Mouse (Mus musculus) cortical plate, adult 2 months (tissue): ENCODE results near the gene Dnase1l1. TPM values are rescaled to one million over a fixed set of nuclear protein-coding genes. Genes with fewer than 3 reads are reported as not detected.

Experiments used
- H3K27ac ChIP-seq: fragments of 200-500 bp; 2 replicates; pipeline ENCODE4 v1.5.1; 2012; ENCODE audit warnings: low read length, control low read depth, inconsistent platforms; ENCODE audit not compliant: insufficient read depth
- H3K4me1 ChIP-seq: fragments of 200-500 bp; 2 replicates; pipeline ENCODE4 v1.6.1; 2011; ENCODE audit warnings: low read length; ENCODE audit not compliant: control insufficient read depth, insufficient read depth
- H3K4me3 ChIP-seq: fragments of 200-500 bp; 2 replicates; pipeline ENCODE4 v1.5.1; 2011; ENCODE audit warnings: mild to moderate bottlenecking, low read length, control low read depth; ENCODE audit not compliant: insufficient read depth
- CTCF ChIP-seq: fragments of 200-500 bp; IDR thresholded peaks from 2 replicates; pipeline ENCODE4 v1.5.1; 2011; ENCODE audit warnings: mild to moderate bottlenecking, control low read depth, low read length; ENCODE audit not compliant: insufficient read depth; ENCODE audit errors: extremely low read depth
- POLR2A ChIP-seq: fragments of 200-500 bp; IDR thresholded peaks from 2 replicates; pipeline ENCODE4 v1.6.1; 2011; ENCODE audit warnings: mild to moderate bottlenecking, low read length, control low read depth; ENCODE audit not compliant: insufficient read depth; ENCODE audit errors: extremely low read depth
- polyA plus RNA-seq: library from polyadenylated mRNA; depleted of rRNA; stranded (reverse); fragments of >200 nt; gene quantifications from 2 replicates; pipeline ENCODE4 v1.2.3, GENCODE M21; 2012; rRNA removed

The Dnase1l1 gene
- polyA plus RNA-seq = 5.3 TPM in 2 replicates

GRCm38 (mm10) chrX:74281732-74282394 lies at the start of gene Dnase1l1, which contains the start of gene Taz:
TSS of gene Dnase1l1 (minus strand) at chrX:74282337.
TSS of gene Taz (plus strand) at chrX:74281912.
- peak within 1 kb of the TSS; percentile 38; the same call in 1 of the 2 replicates for H3K27ac ChIP-seq
- peak within 1 kb of the TSS; percentile 95 for H3K4me3 ChIP-seq
- no peaks in the 10 kb centered on the region for H3K4me1 ChIP-seq
- no peak for TF ChIP-seq POLR2A
- no peak for TF ChIP-seq CTCF

DNA sequence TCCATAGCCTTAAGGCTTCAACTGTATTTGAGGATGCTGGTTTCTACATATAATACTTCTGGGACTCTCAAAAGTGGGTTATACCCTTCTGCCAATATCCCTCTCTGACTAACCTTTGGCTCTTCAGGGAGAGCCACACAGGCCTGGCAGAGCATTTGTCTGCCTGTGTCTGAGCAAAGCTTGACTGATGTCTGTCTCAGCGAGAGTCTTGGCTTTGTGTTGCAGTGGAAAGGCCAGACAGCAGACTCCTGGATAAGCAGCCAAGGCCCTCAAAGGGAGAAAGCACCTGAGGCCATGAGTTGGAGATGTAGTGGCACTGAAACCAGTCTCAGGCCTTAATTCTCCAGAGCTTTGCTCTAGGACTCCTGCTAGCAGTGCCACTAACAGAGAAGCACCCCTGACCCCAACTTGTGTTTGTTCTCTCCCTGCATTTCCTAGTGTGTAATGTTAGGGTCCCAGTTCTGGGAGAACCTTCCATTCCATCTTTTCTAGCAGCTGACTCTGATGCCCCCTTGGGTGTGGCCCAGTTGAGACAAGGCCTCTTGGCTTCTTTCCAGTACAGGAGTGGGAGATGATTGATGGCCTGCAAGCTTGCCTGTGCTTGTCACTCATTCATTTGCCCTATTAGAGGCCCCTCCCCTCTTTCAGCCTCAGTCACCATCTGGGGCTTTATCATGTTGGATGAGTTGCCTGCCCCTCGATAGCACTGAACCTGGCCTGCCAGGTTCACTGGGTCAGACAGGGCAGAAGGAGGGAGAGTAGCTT lies 48.2 kb upstream of the Dnase1l1 start:
- TF ChIP-seq CTCF (no peak), POLR2A (no peak)
- no peak overlapping the region; the same call in 1 of the 2 replicates for H3K4me3 ChIP-seq
- no peak overlapping the region for H3K27ac ChIP-seq
- H3K4me1 ChIP-seq = no peaks in the 10 kb centered on the region

- TF ChIP-seq CTCF = no peak
- TF ChIP-seq POLR2A = no peak
- no peaks in the 10 kb centered on the region for H3K4me1 ChIP-seq
- no peak overlapping the region for H3K27ac ChIP-seq
- H3K4me3 ChIP-seq = peak overlapping the region; percentile 43
Measured at GRCm38 (mm10) chrX:74329215-74329671, 47.1 kb upstream of the Dnase1l1 start.

GRCm38 (mm10) chrX:74328725-74329161 lies 46.6 kb upstream of the Dnase1l1 start, which contains the start of gene Plxna3:
TSS of gene Plxna3 (plus strand) at chrX:74329066.
- H3K4me1 ChIP-seq = no peaks in the 10 kb centered on the region
- 0 out of 2 replicates have a peak, but pooled peaks have one; percentile 17 for TF ChIP-seq POLR2A
- no peak for TF ChIP-seq CTCF
- no peak within 1 kb of the TSS for H3K27ac ChIP-seq
- peak within 1 kb of the TSS; percentile 43 for H3K4me3 ChIP-seq

GRCm38 (mm10) chrX:74312540-74313464 lies 30.7 kb upstream of the Dnase1l1 start, which contains the start of gene Fam50a:
TSS of gene Fam50a (plus strand) at chrX:74313033.
- H3K4me1 ChIP-seq = 0 out of 2 replicates have a peak, but pooled peaks cover under 1% of the 10 kb centered on the region
- peak; percentile 66 for TF ChIP-seq POLR2A
- TF ChIP-seq CTCF = no peak

GRCm38 (mm10) chrX:74304867-74305700 lies 22.9 kb upstream of the Dnase1l1 start, which contains the start of gene Gdi1:
TSS of gene Gdi1 (plus strand) at chrX:74304998.
- Histone ChIP-seq H3K4me3 (peak within 1 kb of the TSS; percentile 99), H3K4me1 (peaks cover 2% of the 10 kb centered on the region; the same call in 1 of the 2 replicates), H3K27ac (peak within 1 kb of the TSS; percentile 96)
- TF ChIP-seq CTCF (no peak), POLR2A (peak; percentile 89)

More at GRCm38 (mm10) chrX:74312540-74313464, 30.7 kb upstream of the Dnase1l1 start, which contains the start of gene Fam50a:
- Histone ChIP-seq H3K4me3 (peak within 1 kb of the TSS; percentile 61), H3K27ac (0 out of 2 replicates have a peak within 1 kb of the TSS, but pooled peaks have one; percentile 20)

GRCm38 (mm10) chrX:74299721-74300120 lies 17.6 kb upstream of the Dnase1l1 start:
- TF ChIP-seq CTCF = no peak
- no peak for TF ChIP-seq POLR2A
- Histone ChIP-seq H3K27ac (no peak overlapping the region), H3K4me3 (no peak overlapping the region), H3K4me1 (no peaks in the 10 kb centered on the region; the same call in 1 of the 2 replicates)

DNA sequence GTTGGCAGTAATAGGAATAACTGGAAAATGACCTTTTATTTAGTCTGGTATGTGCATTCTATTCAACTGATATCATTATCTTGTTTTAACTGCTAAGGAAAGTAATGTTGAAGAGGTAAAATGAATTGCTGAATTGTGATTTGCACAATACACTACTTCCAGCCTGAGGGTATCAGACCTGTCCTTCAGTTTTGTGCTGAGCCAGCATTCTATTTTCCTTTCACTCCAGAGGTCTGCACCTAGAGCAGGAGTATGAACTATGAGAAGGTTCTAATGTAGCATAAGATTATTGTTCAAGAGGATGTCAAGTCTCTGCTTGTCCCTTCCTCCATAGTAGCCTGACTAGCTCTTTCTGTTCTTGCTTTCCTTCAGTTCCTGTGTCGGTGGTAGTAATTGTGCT lies 16.2 kb upstream of the Dnase1l1 start:
- H3K4me1 ChIP-seq = no peaks in the 10 kb centered on the region
- no peak overlapping the region for H3K4me3 ChIP-seq
- no peak overlapping the region for H3K27ac ChIP-seq
- TF ChIP-seq CTCF (no peak), POLR2A (no peak)
